Mouse (Mus musculus): ENCODE measurements at regions not wholly inside any gene's neighbourhood (a gene's known extent, or its start where the extent isn't known, plus 50 kb on each side); places are given as distances from the start of the nearest gene placed in this dataset.
A peak's percentile ranks its signal among the peaks of the same experiment; 100 is the strongest.

DNA sequence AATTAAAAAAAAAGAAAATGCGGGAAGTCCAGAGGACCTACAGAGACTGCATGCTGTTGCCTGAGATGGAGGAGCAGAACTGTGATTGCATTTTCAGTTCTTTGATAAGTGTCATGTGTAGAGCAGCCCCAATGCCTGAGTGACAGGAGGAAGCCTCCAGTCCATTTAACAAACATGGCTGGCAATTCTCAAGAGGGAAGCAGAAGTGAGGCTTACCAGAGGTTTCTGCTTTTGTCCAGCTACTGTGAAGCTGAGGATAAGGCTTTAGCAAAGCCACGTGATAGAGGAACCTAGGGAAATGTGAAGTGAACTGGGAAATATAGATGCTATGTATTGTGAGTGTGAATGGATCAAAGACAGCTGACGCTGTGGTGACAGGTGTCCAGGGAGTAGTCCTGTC, 56.6 kb downstream of the Sucnr1 start:
- H3K36me3 ChIP-seq (ENCODE audit: poor library complexity, severe bottlenecking): no peaks in the 10 kb centered on the region
- H3K4me3 ChIP-seq: no peak overlapping the region
- WGBS: 82% methylated on average over 3 of the region's 3 CpGs
- no peaks in the 10 kb centered on the region for H3K9me3 ChIP-seq (replicated peaks)
- no peaks in the 10 kb centered on the region for H3K27me3 ChIP-seq
- no peak overlapping the region for H3K9ac ChIP-seq
- no peaks in the 10 kb centered on the region for H3K4me1 ChIP-seq
- no peak for ATAC-seq
- no peak overlapping the region for H3K27ac ChIP-seq
- H3K4me2 ChIP-seq: no peak overlapping the region

DNA sequence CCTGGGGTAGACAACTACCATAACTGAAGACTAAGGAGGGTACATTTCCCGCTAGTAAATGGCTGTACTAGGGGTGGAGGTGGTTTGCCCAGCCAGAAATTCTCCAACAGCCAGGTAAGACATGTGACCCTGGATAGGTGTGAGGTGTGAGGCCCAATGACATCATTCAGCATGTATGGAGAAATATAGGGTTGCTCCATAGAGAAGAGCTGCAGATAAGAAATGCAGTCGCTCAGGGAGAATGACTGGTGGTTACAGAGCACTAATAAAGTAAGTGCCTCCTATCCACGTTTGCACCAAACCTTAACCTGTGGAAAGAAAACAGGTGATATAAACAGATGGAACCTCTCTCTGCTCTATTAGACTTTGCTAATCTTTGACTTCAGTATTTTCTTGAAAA, 78.2 kb downstream of the Sucnr1 start:
- no peaks in the 10 kb centered on the region for H3K4me1 ChIP-seq
- no peak overlapping the region for H3K4me3 ChIP-seq
- 84% methylated on average over 3 of the region's 3 CpGs for WGBS
- H3K4me2 ChIP-seq: no peak overlapping the region
- H3K27me3 ChIP-seq: no peaks in the 10 kb centered on the region
- H3K9ac ChIP-seq: no peak overlapping the region
- no peak overlapping the region for H3K27ac ChIP-seq
- no peaks in the 10 kb centered on the region for H3K36me3 ChIP-seq (ENCODE audit: poor library complexity, severe bottlenecking)
- ATAC-seq: no peak
- no peaks in the 10 kb centered on the region for H3K9me3 ChIP-seq (replicated peaks)

DNA sequence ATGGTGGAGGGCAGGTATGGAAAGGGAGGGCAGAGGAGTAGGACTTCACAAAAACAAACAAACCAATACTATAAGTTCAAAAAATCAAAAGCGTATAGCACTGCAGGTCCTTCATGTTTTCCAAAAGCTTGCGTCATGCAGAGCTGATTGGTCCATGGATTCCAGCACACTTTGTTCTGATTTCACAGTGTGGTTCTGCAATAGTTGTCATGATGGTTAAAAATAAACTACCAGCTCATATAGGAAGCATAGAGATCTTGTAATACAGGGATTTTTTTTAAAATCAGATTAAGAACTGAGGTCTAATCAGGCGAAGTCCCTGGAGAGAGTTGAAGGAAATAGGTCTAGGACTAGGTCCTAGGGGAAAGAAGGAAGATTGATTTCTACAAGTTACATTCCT, 86.0 kb downstream of the Sucnr1 start:
- H3K27me3 ChIP-seq: no peaks in the 10 kb centered on the region
- H3K36me3 ChIP-seq (ENCODE audit: poor library complexity, severe bottlenecking): no peaks in the 10 kb centered on the region
- no peaks in the 10 kb centered on the region for H3K9me3 ChIP-seq (replicated peaks)
- ATAC-seq: no peak
- H3K4me2 ChIP-seq: no peak overlapping the region
- 85% methylated on average over 3 of the region's 3 CpGs for WGBS
- H3K4me1 ChIP-seq: no peaks in the 10 kb centered on the region
- H3K4me3 ChIP-seq: no peak overlapping the region
- no peak overlapping the region for H3K9ac ChIP-seq
- H3K27ac ChIP-seq: no peak overlapping the region

DNA sequence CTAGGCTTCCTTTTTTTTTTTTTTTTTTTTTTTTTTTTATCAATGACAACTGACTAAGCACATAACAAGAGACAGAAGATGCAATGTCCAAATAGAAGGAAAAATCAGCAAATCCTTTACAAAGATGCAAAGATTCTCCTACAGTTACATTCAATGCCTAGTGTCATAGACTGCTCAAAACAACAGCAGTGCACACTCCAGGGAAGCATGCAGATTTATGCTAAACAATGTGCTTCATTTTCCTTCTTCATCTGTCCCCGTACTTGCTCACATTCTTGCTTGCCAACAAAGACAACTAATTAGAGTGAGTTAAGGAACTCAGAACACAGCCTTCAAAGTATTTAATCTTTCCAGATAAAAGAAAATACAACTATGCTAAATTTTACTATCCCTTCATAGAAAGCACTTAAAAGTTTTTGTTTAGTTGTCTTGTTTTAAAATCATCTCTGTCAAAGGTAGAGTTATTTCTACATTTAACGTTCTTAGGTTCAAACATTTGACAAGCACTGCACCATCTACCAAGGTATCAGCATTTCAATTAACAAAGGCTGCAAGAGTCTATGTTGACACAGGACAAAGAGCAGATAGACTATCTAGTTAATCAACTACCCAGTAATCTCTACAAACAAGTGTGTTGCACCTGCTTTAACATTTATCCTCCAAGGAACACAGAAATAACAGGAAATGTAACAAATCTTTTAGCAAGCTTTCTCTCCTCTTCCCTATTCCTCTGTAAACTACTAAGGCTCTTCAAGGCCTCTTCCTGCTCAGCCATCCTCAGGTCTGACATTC, 86.7 kb downstream of the Sucnr1 start:
- Histone ChIP-seq H3K36me3 (ENCODE audit: poor library complexity, severe bottlenecking) (no peaks in the 10 kb centered on the region), H3K27me3 (no peaks in the 10 kb centered on the region), H3K9me3 (replicated peaks) (no peaks in the 10 kb centered on the region), H3K27ac (no peak overlapping the region), H3K9ac (no peak overlapping the region), H3K4me3 (no peak overlapping the region), H3K4me1 (no peaks in the 10 kb centered on the region), H3K4me2 (no peak overlapping the region)
- WGBS: 21% methylated on average over 2 of the region's 2 CpGs
- peak; percentile 80; the same call in 1 of the 2 replicates for ATAC-seq

DNA sequence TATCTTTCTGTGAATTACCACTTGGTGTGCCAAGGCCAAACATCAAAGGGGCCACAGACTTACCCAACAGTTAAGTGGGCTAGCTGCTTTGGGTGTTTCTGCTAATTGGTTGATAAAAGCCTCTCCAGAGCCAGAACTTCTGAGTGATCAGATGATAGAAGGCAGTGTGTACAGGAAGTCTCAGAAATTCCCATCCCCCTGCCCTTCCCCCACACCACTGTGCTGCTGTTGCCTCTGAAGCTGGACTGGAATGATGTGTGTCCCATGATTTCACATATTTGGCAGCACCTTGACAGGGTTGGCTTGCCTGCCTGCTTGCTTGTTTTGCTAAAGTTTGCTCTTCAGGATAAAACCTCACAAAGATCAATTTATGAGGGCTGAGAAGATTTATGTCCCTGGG, 87.9 kb downstream of the Sucnr1 start:
- H3K27me3 ChIP-seq: no peaks in the 10 kb centered on the region
- H3K9me3 ChIP-seq (replicated peaks): no peaks in the 10 kb centered on the region
- no peak overlapping the region for H3K4me2 ChIP-seq
- H3K36me3 ChIP-seq (ENCODE audit: poor library complexity, severe bottlenecking): no peaks in the 10 kb centered on the region
- no peak overlapping the region for H3K9ac ChIP-seq
- H3K4me3 ChIP-seq: no peak overlapping the region
- H3K4me1 ChIP-seq: no peaks in the 10 kb centered on the region
- H3K27ac ChIP-seq: no peak overlapping the region
- ATAC-seq: 0 out of 2 replicates have a peak, but pooled peaks have one; percentile 48

DNA sequence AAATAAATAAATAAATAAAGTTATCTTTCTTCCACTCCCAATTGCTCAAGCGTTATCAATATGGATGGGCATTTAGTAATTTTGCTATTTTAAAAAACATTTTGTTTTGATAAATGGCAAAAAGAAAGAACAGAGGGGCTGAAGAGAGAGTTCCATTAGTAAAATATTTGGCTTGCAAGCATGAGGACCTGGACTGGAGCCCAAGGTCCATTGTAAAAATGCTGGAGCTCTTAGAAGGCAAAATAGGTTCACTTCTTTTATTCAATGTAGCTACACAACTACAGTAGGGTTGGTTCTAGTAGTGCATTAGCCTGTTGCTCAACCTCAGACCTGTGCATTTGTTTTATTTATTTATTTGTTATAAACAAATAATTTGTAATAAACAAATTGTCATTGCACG, 102.8 kb downstream of the Sucnr1 start:
- 98% methylated on average over 2 of the region's 2 CpGs for WGBS
- no peaks in the 10 kb centered on the region for H3K27me3 ChIP-seq
- no peaks in the 10 kb centered on the region for H3K4me1 ChIP-seq
- no peak overlapping the region for H3K27ac ChIP-seq
- H3K4me3 ChIP-seq: no peak overlapping the region
- no peaks in the 10 kb centered on the region for H3K36me3 ChIP-seq (ENCODE audit: poor library complexity, severe bottlenecking)
- H3K9ac ChIP-seq: no peak overlapping the region
- no peak for ATAC-seq
- no peak overlapping the region for H3K4me2 ChIP-seq
- no peaks in the 10 kb centered on the region for H3K9me3 ChIP-seq (replicated peaks)

DNA sequence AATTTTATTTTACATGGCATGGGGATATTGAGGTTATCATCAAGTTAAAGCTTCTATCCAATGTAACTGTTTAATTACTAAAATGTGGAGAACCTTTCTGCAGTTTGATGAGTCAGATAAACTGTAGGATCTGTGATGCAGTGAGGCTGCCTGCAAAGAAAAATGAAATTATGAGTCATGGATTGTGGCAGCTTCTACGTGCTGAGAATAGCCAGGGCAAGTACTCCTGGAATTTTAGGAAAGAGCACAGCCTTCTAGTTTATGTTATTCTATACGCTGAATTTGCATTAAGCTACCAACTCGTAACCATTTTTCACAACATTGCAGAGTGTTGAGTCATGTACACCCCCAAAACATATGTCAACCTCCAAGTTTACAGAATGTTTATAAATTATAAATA, 114.4 kb downstream of the Sucnr1 start:
- 93% methylated on average over 3 of the region's 3 CpGs for WGBS

DNA sequence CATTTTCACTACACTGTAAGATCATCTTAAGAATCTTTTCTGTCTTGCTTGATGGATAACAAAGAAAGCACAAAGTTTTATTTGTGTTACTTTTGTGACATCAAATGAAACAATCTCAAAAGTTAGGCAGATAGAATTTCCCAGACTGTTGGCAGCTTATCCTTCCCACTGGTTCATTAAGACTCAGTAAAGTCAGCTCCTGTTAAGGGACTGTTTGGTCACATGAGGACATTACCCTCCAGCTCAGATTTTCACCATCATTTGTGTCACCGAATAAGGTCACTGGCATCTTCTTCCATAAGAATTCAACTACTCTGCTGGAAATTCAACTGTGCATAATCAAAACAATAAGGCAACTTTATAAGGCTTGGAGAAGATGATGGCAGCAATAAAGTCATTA, 126.3 kb downstream of the Sucnr1 start:
- H3K27ac ChIP-seq: no peak overlapping the region
- H3K4me1 ChIP-seq: no peaks in the 10 kb centered on the region
- WGBS: 83% methylated on average over 1 of the region's 1 CpGs
- H3K27me3 ChIP-seq: no peaks in the 10 kb centered on the region
- H3K9ac ChIP-seq: no peak overlapping the region
- H3K9me3 ChIP-seq (replicated peaks): no peaks in the 10 kb centered on the region
- H3K36me3 ChIP-seq (ENCODE audit: poor library complexity, severe bottlenecking): no peaks in the 10 kb centered on the region
- no peak overlapping the region for H3K4me3 ChIP-seq
- ATAC-seq: no peak
- H3K4me2 ChIP-seq: no peak overlapping the region

More for the DNA sequence above, 114.4 kb downstream of the Sucnr1 start:
- H3K4me2 ChIP-seq: no peak overlapping the region
- no peak overlapping the region for H3K9ac ChIP-seq
- H3K4me3 ChIP-seq: no peak overlapping the region
- no peak overlapping the region for H3K27ac ChIP-seq
- no peak for ATAC-seq
- H3K27me3 ChIP-seq: no peaks in the 10 kb centered on the region
- H3K4me1 ChIP-seq: no peaks in the 10 kb centered on the region
- no peaks in the 10 kb centered on the region for H3K9me3 ChIP-seq (replicated peaks)
- H3K36me3 ChIP-seq (ENCODE audit: poor library complexity, severe bottlenecking): no peaks in the 10 kb centered on the region

DNA sequence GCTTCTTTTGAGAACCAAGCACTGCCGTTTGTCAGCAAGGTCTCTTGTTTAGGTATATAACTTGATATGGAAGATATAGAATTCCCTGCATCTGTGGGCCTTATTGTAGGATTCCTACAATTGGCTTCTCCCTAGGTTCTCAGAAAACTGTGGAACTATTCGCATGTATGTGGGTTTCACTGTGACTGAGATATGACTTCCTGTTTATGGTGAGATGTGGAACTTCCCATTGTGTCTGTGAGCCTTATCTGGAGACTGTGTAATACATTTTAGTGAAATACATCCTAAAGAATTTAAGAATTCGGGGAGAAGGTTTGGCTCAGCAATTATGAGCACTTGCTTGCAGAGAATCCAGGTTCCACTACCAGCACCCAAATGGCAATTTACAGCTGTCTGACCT, 137.3 kb downstream of the Sucnr1 start:
- Histone ChIP-seq H3K9me3 (replicated peaks) (no peaks in the 10 kb centered on the region), H3K4me2 (no peak overlapping the region), H3K4me1 (no peaks in the 10 kb centered on the region), H3K27ac (no peak overlapping the region), H3K27me3 (no peaks in the 10 kb centered on the region), H3K4me3 (no peak overlapping the region), H3K9ac (no peak overlapping the region), H3K36me3 (ENCODE audit: poor library complexity, severe bottlenecking) (no peaks in the 10 kb centered on the region)
- WGBS: 87% methylated on average over 3 of the region's 3 CpGs
- no peak for ATAC-seq

DNA sequence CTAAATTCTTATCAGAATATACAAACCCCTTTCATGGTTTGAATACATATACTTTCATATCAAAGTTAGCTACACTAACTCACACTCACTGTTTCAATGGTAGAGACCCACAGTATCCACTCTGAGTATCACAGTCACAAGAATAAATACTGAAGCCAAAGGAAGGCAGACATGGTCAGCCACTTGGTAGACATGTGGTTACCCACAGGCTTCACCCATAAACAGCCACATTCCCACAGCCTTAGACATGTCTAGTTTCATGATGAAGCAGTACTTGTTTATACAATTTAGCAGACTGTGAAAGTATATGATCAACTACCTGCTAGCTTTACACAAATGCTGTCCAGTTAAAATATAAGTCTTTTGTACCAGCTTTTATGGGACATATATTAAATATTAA, 159.0 kb downstream of the Sucnr1 start:
- ATAC-seq: no peak
- Histone ChIP-seq H3K9me3 (replicated peaks) (no peaks in the 10 kb centered on the region), H3K27me3 (no peaks in the 10 kb centered on the region), H3K9ac (no peak overlapping the region), H3K27ac (no peak overlapping the region), H3K36me3 (ENCODE audit: poor library complexity, severe bottlenecking) (no peaks in the 10 kb centered on the region), H3K4me2 (no peak overlapping the region), H3K4me1 (no peaks in the 10 kb centered on the region), H3K4me3 (no peak overlapping the region)

DNA sequence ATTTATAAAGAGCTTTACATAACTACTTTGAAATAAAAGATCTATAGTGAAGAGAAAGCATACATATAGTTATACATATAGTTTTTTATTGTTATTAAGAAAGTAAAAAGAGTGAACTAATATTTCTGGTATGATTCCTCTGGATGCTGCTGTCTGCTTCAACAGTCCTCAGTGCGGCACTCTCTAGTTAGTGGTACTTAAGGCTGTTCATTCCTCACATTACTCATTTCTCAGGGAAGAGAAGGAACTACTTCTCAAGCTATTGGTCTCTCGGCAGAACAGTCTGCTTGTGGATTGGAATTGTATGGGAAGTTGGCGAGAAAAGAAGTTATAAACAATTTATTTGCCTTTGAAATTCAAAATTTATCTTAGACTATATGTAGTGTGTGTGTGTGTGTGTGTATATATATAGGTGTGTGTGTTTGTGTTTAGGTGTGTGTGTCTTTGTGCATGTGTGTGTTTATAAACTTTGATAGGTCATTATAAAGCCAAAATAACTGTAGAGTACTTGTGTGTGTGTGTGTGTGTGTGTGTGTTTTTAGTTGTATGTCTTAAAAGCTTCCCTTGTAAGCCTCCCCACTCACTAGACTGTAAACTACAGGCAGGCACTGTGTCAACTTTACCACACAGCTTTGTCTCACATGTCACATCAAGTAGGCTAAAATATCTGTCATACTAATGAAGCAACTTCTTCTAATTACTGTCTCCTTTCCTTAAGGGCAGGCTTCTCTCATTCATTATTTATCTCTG, 185.2 kb downstream of the Sucnr1 start:
- WGBS: 93% methylated on average over 3 of the region's 3 CpGs
- no peak for ATAC-seq
- H3K36me3 ChIP-seq (ENCODE audit: poor library complexity, severe bottlenecking): no peaks in the 10 kb centered on the region

DNA sequence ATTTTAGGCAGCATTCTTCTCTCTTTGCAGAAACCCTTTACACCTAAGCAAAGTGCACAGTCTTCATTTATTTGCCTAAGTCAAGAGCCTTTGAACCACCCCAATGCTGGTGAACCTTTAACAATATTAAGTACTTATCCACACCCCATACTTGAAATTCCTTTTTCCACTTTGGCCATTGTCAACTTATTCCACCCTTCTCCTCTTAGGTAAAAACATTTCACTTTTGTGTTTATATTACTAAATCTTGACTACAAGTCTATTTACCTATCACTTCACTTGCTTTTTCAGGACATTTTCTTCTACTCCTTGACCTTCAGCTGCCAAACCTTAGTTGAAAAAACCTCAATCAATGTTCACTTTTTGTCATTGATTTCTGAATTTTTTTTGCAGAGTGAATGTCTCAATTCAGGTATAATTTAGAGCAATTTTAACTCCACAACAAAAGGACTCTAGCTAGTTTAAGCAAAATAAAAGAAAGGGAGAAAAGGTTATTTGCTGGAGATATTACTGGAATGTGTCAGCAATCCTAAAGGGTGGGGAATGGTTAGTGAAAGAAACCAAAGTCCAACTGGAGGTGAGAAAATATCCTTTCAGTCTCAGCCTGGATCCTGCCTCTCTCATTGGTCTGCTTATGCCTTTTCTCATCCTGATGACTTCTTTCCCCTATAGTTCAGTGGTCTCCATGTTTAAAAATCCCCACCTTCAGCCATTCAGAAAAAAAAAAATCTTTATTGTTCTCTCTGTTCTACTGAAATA, 185.9 kb downstream of the Sucnr1 start:
- Histone ChIP-seq H3K27ac (no peak overlapping the region), H3K9me3 (replicated peaks) (no peaks in the 10 kb centered on the region), H3K4me3 (no peak overlapping the region), H3K4me2 (no peak overlapping the region), H3K4me1 (no peaks in the 10 kb centered on the region), H3K36me3 (ENCODE audit: poor library complexity, severe bottlenecking) (no peaks in the 10 kb centered on the region), H3K9ac (no peak overlapping the region), H3K27me3 (no peaks in the 10 kb centered on the region)
- no peak for ATAC-seq

More for the DNA sequence above, 185.2 kb downstream of the Sucnr1 start:
- Histone ChIP-seq H3K4me1 (no peaks in the 10 kb centered on the region), H3K27me3 (no peaks in the 10 kb centered on the region), H3K9ac (no peak overlapping the region), H3K4me2 (no peak overlapping the region), H3K4me3 (no peak overlapping the region), H3K9me3 (replicated peaks) (no peaks in the 10 kb centered on the region), H3K27ac (no peak overlapping the region)

Measured in forebrain, embryonic 13.5 days (tissue).